Mouse (Mus musculus) hindbrain, embryonic 14.5 days (tissue): ENCODE data around the gene Gm13288. TPM values are rescaled to one million over a fixed set of nuclear protein-coding genes. Genes with fewer than 3 reads are reported as not detected.

Experiments
- polyA plus RNA-seq: library from polyadenylated mRNA; unstranded; fragments of >200 nt; fragmentation: Nextera tagmentation; extraction: Ambion mirVana; gene quantifications from 2 replicates; pipeline ENCODE4 v1.2.1, GENCODE M21; 2014

Gm13288 gene
- polyA plus RNA-seq, 1 experiment from 2014 or later, result not detected

Other genes starting within 250 kb of the Gm13288 start
- not detected in 2 replicates for gene Ifna15, start 247.3 kb upstream of the Gm13288 start, polyA plus RNA-seq
- gene Ifna14, start 233.7 kb upstream of the Gm13288 start, polyA plus RNA-seq, result not detected in 2 replicates
- gene Ifna9, start 213.1 kb upstream of the Gm13288 start, polyA plus RNA-seq, result not detected in 2 replicates
- gene Ifna12, start 202.2 kb upstream of the Gm13288 start, polyA plus RNA-seq, result not detected in 2 replicates
- gene C87499, start 171.1 kb upstream of the Gm13288 start, polyA plus RNA-seq, result not detected in 2 replicates
- not detected in 2 replicates for gene Ifna13, start 161.1 kb upstream of the Gm13288 start, polyA plus RNA-seq
- gene Ifna16, start 128.6 kb upstream of the Gm13288 start, polyA plus RNA-seq, result not detected in 2 replicates
- gene Ifna2, start 121.6 kb upstream of the Gm13288 start, polyA plus RNA-seq, result not detected in 2 replicates
- gene Ifnab, start 114.2 kb upstream of the Gm13288 start, polyA plus RNA-seq, result not detected in 2 replicates
- gene Gm26566, start 83.7 kb upstream of the Gm13288 start, polyA plus RNA-seq, result 2.4 and 3.2 TPM in 2 replicates
- gene Klhl9, start 83.1 kb upstream of the Gm13288 start, polyA plus RNA-seq, result 144 and 155 TPM in 2 replicates
- gene Gm13271, start 50.7 kb upstream of the Gm13288 start, polyA plus RNA-seq, result not detected in 2 replicates
- 0.15 TPM in 1 of 2 replicates, not detected in the other for gene Gm13283, start 45.4 kb upstream of the Gm13288 start, polyA plus RNA-seq
- not detected in 2 replicates for gene Gm13290, start 31.7 kb upstream of the Gm13288 start, polyA plus RNA-seq
- not detected in 2 replicates for gene Gm13289, start 28.6 kb upstream of the Gm13288 start, polyA plus RNA-seq
- gene Gm13272, start 25.7 kb upstream of the Gm13288 start, polyA plus RNA-seq, result not detected in 2 replicates
- not detected in 2 replicates for gene Ifnz, start 23.4 kb upstream of the Gm13288 start, polyA plus RNA-seq
- not detected in 2 replicates for gene Gm13276, start 19.8 kb upstream of the Gm13288 start, polyA plus RNA-seq
- not detected in 2 replicates for gene Gm13277, start 16.9 kb upstream of the Gm13288 start, polyA plus RNA-seq
- gene Gm13278, start 14.0 kb upstream of the Gm13288 start, polyA plus RNA-seq, result not detected in 2 replicates
- gene Gm13275, start 11.0 kb upstream of the Gm13288 start, polyA plus RNA-seq, result not detected in 2 replicates
- gene Gm13279, start 8.1 kb upstream of the Gm13288 start, polyA plus RNA-seq, result not detected in 2 replicates
- gene Gm13285, start 5.9 kb upstream of the Gm13288 start, polyA plus RNA-seq, result 0.16 TPM in 1 of 2 replicates, not detected in the other
- gene Gm13287, start 2.3 kb upstream of the Gm13288 start, polyA plus RNA-seq, result not detected in 2 replicates
- gene Ifna7, start 10.7 kb downstream of the Gm13288 start, polyA plus RNA-seq, result not detected in 2 replicates
- gene Ifna11, start 14.4 kb downstream of the Gm13288 start, polyA plus RNA-seq, result not detected in 2 replicates
- gene Ifna6, start 21.9 kb downstream of the Gm13288 start, polyA plus RNA-seq, result not detected in 2 replicates
- not detected in 2 replicates for gene Ifna5, start 30.0 kb downstream of the Gm13288 start, polyA plus RNA-seq
- gene Ifna4, start 36.3 kb downstream of the Gm13288 start, polyA plus RNA-seq, result not detected in 2 replicates
- gene Ifna1, start 44.6 kb downstream of the Gm13288 start, polyA plus RNA-seq, result not detected in 2 replicates
- not detected in 2 replicates for gene Ifne, start 74.7 kb downstream of the Gm13288 start, polyA plus RNA-seq